Mouse (Mus musculus) c-Kit-positive CD71-positive TER-119-positive erythroid progenitor cells, embryonic 14.5 days (primary cell): ENCODE data around the gene Iqcd.
A peak's percentile ranks its signal among the peaks of the same experiment; 100 is the strongest.

Source experiments
- DNase-seq: peaks from one replicate; pipeline ENCODE4 v3.0.0-alpha.2; 2013; ENCODE audit warnings: low spot score

Gene Iqcd

GRCm38 (mm10) chr5:120571056-120571740, 17.6 kb upstream of the Iqcd start:
- no peak for DNase-seq

- no peak for DNase-seq
These were observed 14.2 kb upstream of the Iqcd start for GRCm38 (mm10) chr5:120574469-120575063.

DNA sequence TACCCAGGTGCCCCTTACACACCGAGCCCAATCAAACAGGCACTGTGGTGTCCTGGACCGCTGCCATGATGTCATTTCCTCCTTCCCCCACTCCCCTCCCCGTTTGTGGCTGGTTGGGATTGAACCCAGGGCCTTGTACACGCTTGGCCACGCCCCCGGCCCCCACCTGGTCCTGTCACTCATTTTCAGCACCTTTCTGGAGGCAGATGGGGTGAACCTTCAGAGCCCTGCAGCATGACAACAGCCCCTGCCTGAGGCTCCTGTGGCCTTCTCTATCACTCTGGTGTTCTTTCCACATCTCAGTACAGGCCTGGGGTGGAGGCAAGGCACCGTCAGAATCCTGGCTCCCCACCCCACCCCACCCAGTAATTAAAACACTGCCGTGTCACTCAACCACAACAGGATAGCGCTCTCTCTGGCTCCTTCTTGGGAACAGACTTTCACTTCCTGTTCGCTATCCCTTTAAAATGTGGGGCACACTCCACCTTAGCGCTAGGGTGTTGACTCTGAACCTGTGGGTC, 12.0 kb upstream of the Iqcd start:
- no peak for DNase-seq

- peak; percentile 77 for DNase-seq
These were observed 10.8 kb upstream of the Iqcd start for GRCm38 (mm10) chr5:120577935-120578441.

DNA sequence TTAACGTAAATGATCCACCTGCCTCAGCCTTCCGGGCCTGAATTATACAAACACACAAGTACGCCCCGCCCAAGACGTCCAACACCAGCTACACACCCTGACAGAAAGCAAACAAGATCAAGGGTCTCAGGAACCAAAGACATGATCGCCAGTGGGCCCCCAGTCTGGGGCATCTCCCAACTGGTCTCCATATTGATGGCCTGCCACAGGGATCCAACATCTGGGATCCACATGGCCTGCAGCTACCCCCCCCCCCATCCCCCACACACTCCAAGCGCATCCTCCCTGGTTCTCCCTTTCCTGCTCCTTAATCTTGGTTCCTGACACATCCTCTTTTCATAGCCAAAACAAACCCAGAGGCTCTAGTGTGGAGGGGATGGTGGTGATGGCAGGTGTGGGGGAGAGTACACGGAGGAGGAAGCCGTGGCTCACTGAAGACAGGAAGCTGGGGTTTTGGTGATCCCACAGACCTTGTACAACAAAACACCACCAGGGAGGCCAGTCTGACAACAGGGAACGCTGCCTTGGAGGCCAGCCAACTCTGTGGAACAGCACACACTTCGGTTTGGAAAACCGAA, 10.2 kb upstream of the Iqcd start:
- DNase-seq, result no peak

GRCm38 (mm10) chr5:120579211-120579897, 9.5 kb upstream of the Iqcd start:
- DNase-seq, result no peak

DNA sequence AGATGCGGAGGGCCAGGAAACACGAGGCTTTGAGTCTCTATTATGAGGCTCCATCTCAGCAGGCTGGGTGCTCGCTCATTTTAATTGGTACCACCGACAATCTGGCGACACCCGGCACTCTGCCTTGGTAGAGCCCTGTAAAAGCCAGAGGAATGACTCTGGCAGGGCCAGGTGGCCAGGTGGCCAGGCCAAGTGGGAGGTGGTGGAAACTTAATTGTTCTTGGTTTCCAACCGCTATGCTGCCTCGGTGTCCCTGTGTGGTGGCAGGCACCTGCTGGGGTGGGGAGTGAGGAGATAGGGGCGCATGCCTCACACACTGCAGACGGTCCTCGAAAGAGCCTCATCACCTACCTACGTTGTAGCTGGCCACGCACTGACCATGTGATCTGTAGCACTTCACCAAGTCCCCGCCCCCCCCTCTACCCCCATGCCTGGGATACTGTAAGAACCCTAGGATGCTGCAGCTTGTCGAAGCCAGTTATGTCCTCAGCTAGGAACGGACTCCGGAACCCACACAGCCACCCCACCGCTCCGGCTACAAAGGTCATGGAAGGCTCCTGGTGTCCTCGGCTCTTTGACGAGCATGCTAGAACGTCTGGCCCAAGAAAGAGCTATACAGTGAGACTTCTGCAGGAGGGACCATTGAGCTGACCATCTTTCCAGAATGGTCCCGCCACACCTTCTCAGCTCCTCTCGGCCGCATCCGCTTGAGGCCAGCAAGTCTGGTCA, 8.8 kb upstream of the Iqcd start:
- no peak for DNase-seq

DNA sequence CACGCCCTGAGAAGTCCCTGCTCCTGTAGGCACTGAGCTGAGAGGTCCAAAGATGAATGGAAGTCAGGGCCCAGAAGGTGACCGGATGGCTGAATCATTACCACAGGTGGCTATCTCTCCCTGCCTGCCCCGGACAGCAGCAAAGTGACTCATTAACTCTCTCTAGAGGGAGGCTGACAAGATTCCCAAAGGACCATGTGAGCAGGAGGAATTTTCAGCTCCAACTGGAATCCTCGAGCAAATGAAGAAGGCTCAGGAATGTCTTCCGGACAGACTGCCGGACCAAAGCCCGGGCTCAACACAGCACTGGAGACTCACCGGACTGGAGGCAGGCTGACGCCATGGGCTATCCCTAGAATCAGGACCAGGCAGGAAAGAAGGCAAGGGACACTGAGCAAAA, 6.8 kb upstream of the Iqcd start:
- DNase-seq, result no peak

GRCm38 (mm10) chr5:120583511-120583910, 5.3 kb upstream of the Iqcd start:
- DNase-seq, result no peak

- no peak for DNase-seq
These were observed 3.8 kb upstream of the Iqcd start for GRCm38 (mm10) chr5:120584968-120585367.

- no peak for DNase-seq
These were observed 1.8 kb upstream of the Iqcd start for GRCm38 (mm10) chr5:120586741-120587615.

- DNase-seq, result no peak
These were observed 1.2 kb upstream of the Iqcd start for GRCm38 (mm10) chr5:120587616-120587926.

DNA sequence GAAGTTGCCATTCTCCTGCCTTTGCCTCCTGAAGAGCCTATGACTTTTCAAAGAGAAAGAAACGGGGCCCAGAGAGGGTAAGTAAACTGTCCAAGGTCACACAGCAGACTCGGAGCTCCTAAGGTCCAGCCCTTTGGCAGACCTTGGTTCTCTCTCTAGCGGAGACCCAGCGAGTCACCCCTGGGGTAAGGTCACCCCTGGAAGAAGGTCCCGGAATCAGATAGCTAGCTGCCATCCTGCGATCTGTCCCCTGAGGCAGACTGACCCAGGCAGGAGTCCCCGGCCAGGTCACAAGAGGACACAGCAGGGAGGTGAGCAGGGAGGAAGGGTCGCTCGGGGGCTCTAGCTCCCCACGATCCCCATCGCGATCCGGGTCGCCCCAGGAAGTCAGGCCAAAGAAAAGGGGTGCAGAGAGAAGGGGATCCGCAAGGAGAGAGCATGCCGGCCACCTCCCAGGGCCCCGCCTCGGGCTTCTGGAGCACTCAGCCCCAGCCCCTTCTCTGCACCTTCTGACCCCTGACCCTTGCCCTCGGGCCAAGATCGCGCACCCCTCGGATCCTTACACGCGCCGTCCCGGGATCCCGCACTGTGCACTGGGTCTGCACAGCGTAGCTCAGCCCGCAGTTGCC, 762 bp upstream of the Iqcd start:
- DNase-seq, result no peak

DNA sequence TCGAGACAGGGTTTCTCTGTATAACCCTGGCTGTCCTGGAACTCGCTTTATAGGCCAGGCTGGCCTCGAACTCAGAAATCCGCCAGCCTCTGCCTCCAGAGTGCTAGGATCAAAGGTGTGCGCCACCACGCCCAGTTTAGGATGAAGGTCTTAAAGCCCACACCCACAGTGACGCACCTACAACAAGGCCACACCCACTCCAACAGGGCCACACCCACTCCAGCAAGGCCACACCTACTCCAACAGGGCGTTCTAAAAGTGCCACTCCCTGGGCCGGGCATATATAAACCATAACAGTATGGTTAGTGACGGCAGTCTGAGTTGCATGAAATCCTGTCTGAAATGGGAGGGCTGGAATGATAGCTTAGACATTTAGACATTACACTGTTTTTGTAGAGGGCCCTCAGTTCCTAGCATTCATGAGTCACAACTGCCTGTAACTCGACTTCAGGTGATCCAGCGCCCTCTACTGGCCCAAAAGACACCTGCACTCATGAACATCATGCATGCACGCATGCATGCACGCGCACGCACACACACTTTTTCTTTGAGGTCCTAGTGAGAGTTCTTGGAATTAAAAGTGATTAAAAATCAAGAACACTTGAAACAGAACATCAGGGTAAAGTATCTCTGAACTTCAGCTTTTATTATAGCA, 1.7 kb downstream of the Iqcd start:
- DNase-seq, result no peak

- DNase-seq, result no peak
These were observed 3.3 kb downstream of the Iqcd start for GRCm38 (mm10) chr5:120592141-120592540.

DNA sequence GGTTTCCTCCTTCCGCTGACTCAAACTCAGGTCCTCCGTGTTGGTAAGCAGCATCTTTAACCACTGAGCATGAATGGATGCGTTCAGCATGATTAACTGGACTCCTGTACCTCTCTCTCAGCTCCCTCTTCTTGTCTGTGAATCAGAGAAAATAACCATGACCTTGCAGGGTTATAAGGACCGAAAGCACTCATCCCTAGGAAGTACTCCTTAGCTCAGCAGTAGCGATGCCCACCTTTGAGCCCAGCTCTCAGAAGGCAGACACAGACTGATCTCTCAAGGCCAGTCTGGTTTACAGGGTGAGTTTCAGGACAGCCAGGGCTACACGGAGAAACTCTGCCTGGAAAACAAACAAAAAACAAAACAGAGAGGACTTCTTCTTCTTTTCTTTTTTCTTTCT, 5.7 kb downstream of the Iqcd start:
- no peak for DNase-seq

DNA sequence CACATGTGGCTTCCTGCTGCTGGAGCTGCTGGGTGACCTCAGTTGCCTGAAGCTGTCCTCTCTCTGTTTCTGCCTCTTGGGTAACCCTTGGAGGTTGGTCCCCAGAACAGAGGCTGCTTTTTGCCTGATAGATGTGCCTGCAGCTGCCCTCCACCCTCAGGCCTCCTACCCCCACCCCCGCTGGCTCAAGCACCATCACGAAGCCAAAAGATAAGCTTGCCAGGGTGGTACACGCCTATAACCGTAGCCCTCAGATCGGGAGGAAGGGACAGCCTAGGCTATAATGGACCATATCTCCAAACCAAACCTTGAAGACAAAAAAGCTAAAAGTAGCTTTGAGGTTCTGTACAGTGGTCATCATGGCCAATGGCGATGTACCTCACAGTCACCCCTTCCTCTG, 10.8 kb downstream of the Iqcd start:
- DNase-seq, result no peak

- no peak for DNase-seq
These were observed 12.3 kb downstream of the Iqcd start for GRCm38 (mm10) chr5:120600946-120601668.

GRCm38 (mm10) chr5:120602210-120602609, 13.4 kb downstream of the Iqcd start:
- no peak for DNase-seq
